Mouse (Mus musculus) adrenal gland (tissue): ENCODE data around the gene Wdcp.
"Not testable (repeated sequence)": the region's sequence is repeated elsewhere in the genome, so short reads cannot be mapped to it uniquely, and the experiment has no call there.

Source experiments
- intact Hi-C: fragments of 180-260 bp; cut with DNase I; formaldehyde crosslinking; loops from one replicate; pipeline ENCODE4 v1.15.1; 2025
- long read RNA-seq, 2 experiments: library from polyadenylated mRNA; unstranded; transcript quantifications; one replicate each; pipeline ENCODE4 v2.0.0; 2020; ENCODE audit warnings: borderline replicate concordance in 1 of 2; ENCODE audit not compliant: insufficient replicate concordance in 1 of 2

Wdcp gene
- long read RNA-seq, experiment 1, full-length matches to known transcripts = 9 of 10 reads
- long read RNA-seq, experiment 1, partial matches to known transcripts = 0 of 10 reads
- long read RNA-seq, experiment 1, other reads (novel, unspliced or antisense) = 1 of 10 reads
- long read RNA-seq, experiment 2, full-length matches to known transcripts = 7 of 8 reads
- long read RNA-seq, experiment 2, partial matches to known transcripts = 0 of 8 reads
- long read RNA-seq, experiment 2, other reads (novel, unspliced or antisense) = 1 of 8 reads

- intact Hi-C loops = loop anchor here (10.0 kb wide), 1 partner anchor 72 kb away; the partner anchor contains the start of gene Atad2b
Measured at GRCm38 (mm10) chr12:4842890-4843597, at the start of gene Wdcp. TSS of gene Wdcp (plus strand) at chr12:4843303.

- intact Hi-C loops = no loop called here
Measured at GRCm38 (mm10) chr12:4793718-4794117, 49.4 kb upstream of the Wdcp start.

GRCm38 (mm10) chr12:4797471-4797870, 45.6 kb upstream of the Wdcp start:
- intact Hi-C loops = not testable (repeated sequence)

GRCm38 (mm10) chr12:4811036-4811435, 32.1 kb upstream of the Wdcp start:
- intact Hi-C loops = no loop called here

- intact Hi-C loops = no loop called here
Measured at GRCm38 (mm10) chr12:4811705-4812104, 31.4 kb upstream of the Wdcp start.

- intact Hi-C loops = no loop called here
Measured at GRCm38 (mm10) chr12:4813636-4814035, 29.5 kb upstream of the Wdcp start.

GRCm38 (mm10) chr12:4816680-4817360, 26.3 kb upstream of the Wdcp start:
- intact Hi-C loops = no loop called here

GRCm38 (mm10) chr12:4817361-4818101, 25.6 kb upstream of the Wdcp start, which contains the start of gene Sf3b6:
TSS of gene Sf3b6 (plus strand) at chr12:4817544.
- intact Hi-C loops = no loop called here

- intact Hi-C loops = no loop called here
Measured at GRCm38 (mm10) chr12:4827256-4827655, 15.8 kb upstream of the Wdcp start.

- intact Hi-C loops = no loop called here
Measured at GRCm38 (mm10) chr12:4836959-4837358, 6.1 kb upstream of the Wdcp start.

- intact Hi-C loops = loop anchor here (10.0 kb wide), 1 partner anchor 75 kb away; the partner anchor contains the start of gene Atad2b
Measured at GRCm38 (mm10) chr12:4840010-4840409, 3.1 kb upstream of the Wdcp start.

GRCm38 (mm10) chr12:4840741-4841140, 2.4 kb upstream of the Wdcp start:
- intact Hi-C loops = loop anchor here (10.0 kb wide), 1 partner anchor 74 kb away; the partner anchor contains the start of gene Atad2b

- intact Hi-C loops = loop anchor here (10.0 kb wide), 1 partner anchor 73 kb away; the partner anchor contains the start of gene Atad2b
Measured at GRCm38 (mm10) chr12:4841392-4841887, 1.7 kb upstream of the Wdcp start, which contains the start of gene Fkbp1b. TSS of gene Fkbp1b (minus strand) at chr12:4841591.

GRCm38 (mm10) chr12:4842456-4842855, 647 bp upstream of the Wdcp start:
- intact Hi-C loops = loop anchor here (10.0 kb wide), 1 partner anchor 72 kb away; the partner anchor contains the start of gene Atad2b

GRCm38 (mm10) chr12:4843741-4844140, 638 bp downstream of the Wdcp start:
- intact Hi-C loops = loop anchor here (10.0 kb wide), 1 partner anchor 71 kb away; the partner anchor contains the start of gene Atad2b

GRCm38 (mm10) chr12:4856160-4856559, 13.1 kb downstream of the Wdcp start:
- intact Hi-C loops = loop anchor here (10.0 kb wide), 1 partner anchor 109 kb away; no protein-coding TSS in a partner anchor

- intact Hi-C loops = loop anchor here (10.0 kb wide), 1 partner anchor 108 kb away; no protein-coding TSS in a partner anchor
Measured at GRCm38 (mm10) chr12:4856834-4857233, 13.7 kb downstream of the Wdcp start.

GRCm38 (mm10) chr12:4859241-4859914, 16.3 kb downstream of the Wdcp start:
- intact Hi-C loops = loop anchor here (10.0 kb wide), 1 partner anchor 105 kb away; no protein-coding TSS in a partner anchor

GRCm38 (mm10) chr12:4862672-4863071, 19.6 kb downstream of the Wdcp start:
- intact Hi-C loops = no loop called here
